Mouse (Mus musculus) hindbrain, embryonic 10.5 days (tissue): Measurements from ENCODE around the gene Otud4. TPM values are rescaled to one million over a fixed set of nuclear protein-coding genes. Genes with fewer than 3 reads are reported as not detected.

Experiments used
- DNase-seq: peaks from one replicate; pipeline ENCODE4 v3.0.0-alpha.2; 2017; ENCODE audit warnings: low spot score
- H3K27ac ChIP-seq: fragments of 300-500 bp; sonication (generic); 2 replicates; pipeline ENCODE4 v1.5.1; 2016; ENCODE audit warnings: mild to moderate bottlenecking, moderate library complexity
- H3K27me3 ChIP-seq: fragments of 300-500 bp; sonication (generic); 2 replicates; pipeline ENCODE4 v1.6.1; 2016; ENCODE audit warnings: mild to moderate bottlenecking; ENCODE audit not compliant: poor library complexity, insufficient read depth, severe bottlenecking
- H3K36me3 ChIP-seq: fragments of 300-500 bp; sonication (generic); 2 replicates; pipeline ENCODE4 v1.6.1; 2016; ENCODE audit warnings: mild to moderate bottlenecking, moderate library complexity
- H3K4me1 ChIP-seq: fragments of 300-500 bp; sonication (generic); replicated peaks from 2 replicates; pipeline ENCODE4 v1.6.1; 2016; ENCODE audit warnings: mild to moderate bottlenecking
- H3K4me3 ChIP-seq: fragments of 300-500 bp; sonication (generic); 2 replicates; pipeline ENCODE4 v1.5.1; 2016; ENCODE audit warnings: mild to moderate bottlenecking, moderate library complexity
- H3K9me3 ChIP-seq: fragments of 300-500 bp; sonication (generic); 2 replicates; pipeline ENCODE4 v1.6.1; 2016; ENCODE audit warnings: mild to moderate bottlenecking, moderate library complexity
- WGBS: fragments of 180-500 bp; shearing (Covaris S2); methylation state at CpG from one replicate; pipeline ENCODE4 v1.1.7; 2016; 5-methylcytosine and 5-hydroxymethylcytosine counted together
- polyA plus RNA-seq: library from polyadenylated mRNA; unstranded; fragments of >200 nt; fragmentation: Nextera tagmentation; extraction: Ambion mirVana; gene quantifications from 2 replicates; pipeline ENCODE4 v1.2.1, GENCODE M21; 2016

Gene Otud4
- polyA plus RNA-seq, 1 experiment from 2014 or later: 12.1 TPM

DNA sequence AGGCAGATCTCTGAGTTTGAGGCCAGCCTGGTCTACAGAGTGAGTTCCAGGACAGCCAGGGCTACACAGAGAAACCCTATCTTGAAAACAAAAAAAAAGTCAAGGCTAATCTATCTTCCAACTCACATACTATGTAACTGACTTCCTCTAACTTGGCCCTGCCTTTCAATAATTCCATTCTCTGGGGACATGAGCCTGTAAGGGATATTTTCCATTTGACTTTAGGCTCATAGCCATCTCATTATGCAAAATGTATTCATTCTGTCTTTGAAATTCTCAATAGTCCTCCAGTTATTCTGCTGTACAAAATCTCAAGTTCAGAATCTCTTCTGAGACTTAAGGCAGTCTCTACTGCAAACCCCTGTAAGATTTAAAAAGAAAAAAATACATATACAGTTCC is 82.1 kb downstream of the Otud4 start:
- H3K9me3 ChIP-seq: no peaks in the 10 kb centered on the region
- peaks cover 60% of the 10 kb centered on the region for H3K36me3 ChIP-seq
- H3K27me3 ChIP-seq: no peaks in the 10 kb centered on the region
- no peak overlapping the region for H3K4me3 ChIP-seq
- no peaks in the 10 kb centered on the region for H3K4me1 ChIP-seq
- DNase-seq: no peak
- no peak overlapping the region for H3K27ac ChIP-seq

DNA sequence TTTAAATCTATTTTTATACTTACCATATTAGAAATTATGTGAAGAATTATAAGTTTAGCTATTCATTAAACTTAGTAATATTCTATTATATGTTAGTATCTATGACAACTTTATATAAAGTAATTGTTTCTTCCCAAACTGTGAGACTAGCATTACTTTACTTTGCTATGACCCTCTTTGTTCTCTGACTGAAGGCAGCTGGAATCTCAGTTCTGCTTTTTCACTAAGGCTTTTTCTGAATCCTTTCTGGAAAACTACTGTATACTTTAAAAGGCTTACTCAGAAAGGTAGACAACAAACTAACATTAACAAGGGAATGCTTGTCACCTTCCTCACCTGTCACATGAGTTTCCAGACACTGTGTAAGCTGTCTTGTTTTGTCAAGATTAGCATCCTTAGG is 83.9 kb downstream of the Otud4 start:
- Histone ChIP-seq H3K4me3 (no peak overlapping the region), H3K27ac (no peak overlapping the region), H3K27me3 (no peaks in the 10 kb centered on the region), H3K9me3 (no peaks in the 10 kb centered on the region), H3K4me1 (no peaks in the 10 kb centered on the region), H3K36me3 (peaks cover 61% of the 10 kb centered on the region)
- DNase-seq: no peak

DNA sequence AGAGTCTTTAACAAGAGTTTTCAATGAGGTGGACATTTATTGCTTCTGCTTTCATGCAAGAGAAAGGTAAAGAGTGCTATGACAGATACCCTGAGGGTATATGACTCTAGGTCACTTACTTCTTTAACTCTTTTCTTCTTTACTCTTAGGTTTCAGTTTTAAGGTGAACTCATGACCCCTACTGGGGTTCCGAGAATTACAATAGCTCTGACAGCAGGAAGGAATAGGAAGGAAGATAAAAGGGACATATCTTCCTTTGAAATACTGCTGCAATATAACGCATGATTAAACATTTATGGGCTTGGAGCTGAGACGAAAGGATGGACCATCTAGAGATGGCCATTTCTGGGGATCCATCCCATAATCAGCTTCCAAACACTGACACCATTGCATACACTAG is 85.2 kb downstream of the Otud4 start:
- no peaks in the 10 kb centered on the region for H3K27me3 ChIP-seq
- DNase-seq: no peak
- H3K9me3 ChIP-seq: no peaks in the 10 kb centered on the region
- no peak overlapping the region for H3K27ac ChIP-seq
- no peak overlapping the region for H3K4me3 ChIP-seq
- 65% methylated on average over 3 of the region's 3 CpGs for WGBS
- no peaks in the 10 kb centered on the region for H3K4me1 ChIP-seq
- peaks cover 62% of the 10 kb centered on the region for H3K36me3 ChIP-seq

Other genes starting within 250 kb of the Otud4 start
- gene Smad1, start 240.1 kb upstream of the Otud4 start, polyA plus RNA-seq: 41.5 and 45.9 TPM in 2 replicates
- 102 and 130 TPM in 2 replicates for gene Abce1, start 72.1 kb downstream of the Otud4 start, polyA plus RNA-seq
- gene Anapc10, start 72.2 kb downstream of the Otud4 start, polyA plus RNA-seq: 36.1 and 40.9 TPM in 2 replicates